Mouse (Mus musculus) hindbrain, postnatal 0 days (tissue): ENCODE results near the gene A1cf. TPM values are rescaled to one million over a fixed set of nuclear protein-coding genes. Genes with fewer than 3 reads are reported as not detected.

Source experiments
- ATAC-seq: fragments of 200-750 bp; cut with Nextera tagmentation; 2 replicates; pipeline ENCODE4 v1.8.0; 2017; ENCODE audit warnings: mild to moderate bottlenecking, moderate TSS enrichment, moderate library complexity
- DNase-seq: peaks from one replicate; pipeline ENCODE4 v3.0.0-alpha.2; 2015; ENCODE audit warnings: low spot score
- H3K27ac ChIP-seq: fragments of 300-500 bp; sonication (generic); 2 replicates; pipeline ENCODE4 v1.5.1; 2014; ENCODE audit warnings: mild to moderate bottlenecking
- H3K27me3 ChIP-seq: fragments of 300-500 bp; sonication (generic); 2 replicates; pipeline ENCODE4 v1.6.1; 2014; ENCODE audit warnings: low read length, mixed read lengths; ENCODE audit not compliant: insufficient read depth
- H3K36me3 ChIP-seq: fragments of 300-500 bp; sonication (generic); 2 replicates; pipeline ENCODE4 v1.6.1; 2014; ENCODE audit warnings: low read length, mixed read lengths; ENCODE audit not compliant: insufficient read depth
- H3K4me1 ChIP-seq: fragments of 300-500 bp; sonication (generic); 2 replicates; pipeline ENCODE4 v1.6.1; 2014; ENCODE audit warnings: antibody characterized with exemption, low read length, mixed read lengths; ENCODE audit not compliant: insufficient read depth
- H3K4me2 ChIP-seq: fragments of 300-500 bp; sonication (generic); 2 replicates; pipeline ENCODE4 v1.6.1; 2014; ENCODE audit warnings: low read depth, mild to moderate bottlenecking, low read length, moderate library complexity, mixed read lengths
- H3K4me3 ChIP-seq: fragments of 300-500 bp; sonication (generic); 2 replicates; pipeline ENCODE4 v1.5.1; 2014; ENCODE audit warnings: low read length
- H3K9ac ChIP-seq: fragments of 300-500 bp; sonication (generic); replicated peaks from 2 replicates; pipeline ENCODE4 v1.6.1; 2014; ENCODE audit warnings: mild to moderate bottlenecking, low read length, moderate library complexity, mixed read lengths
- H3K9me3 ChIP-seq: fragments of 300-500 bp; sonication (generic); 2 replicates; pipeline ENCODE4 v1.6.1; 2016; ENCODE audit warnings: low read length, mixed read lengths
- CTCF ChIP-seq: IDR thresholded peaks from 2 replicates; pipeline ENCODE4 v1.5.1; 2016; ENCODE audit warnings: antibody characterized with exemption, control low read depth, low read depth
- WGBS: fragments of 180-500 bp; shearing (Covaris S2); extraction: QIAGEN DNeasy Blood & Tissue Kit; methylation state at CpG from one replicate; pipeline ENCODE4 v1.1.7; 2014; 5-methylcytosine and 5-hydroxymethylcytosine counted together
- polyA plus RNA-seq: library from polyadenylated mRNA; unstranded; fragments of >200 nt; fragmentation: Nextera tagmentation; extraction: Ambion mirVana; gene quantifications from 2 replicates; pipeline ENCODE4 v1.2.1, GENCODE M21; 2015
- total RNA-seq: library from RNA; depleted of rRNA; stranded (reverse); fragments of >200 nt; gene quantifications from 2 replicates; pipeline ENCODE4 v1.2.3, GENCODE M21; 2014

Gene A1cf
- total and polyA plus RNA-seq, 2 experiments from 2014 or later, result not detected

DNA sequence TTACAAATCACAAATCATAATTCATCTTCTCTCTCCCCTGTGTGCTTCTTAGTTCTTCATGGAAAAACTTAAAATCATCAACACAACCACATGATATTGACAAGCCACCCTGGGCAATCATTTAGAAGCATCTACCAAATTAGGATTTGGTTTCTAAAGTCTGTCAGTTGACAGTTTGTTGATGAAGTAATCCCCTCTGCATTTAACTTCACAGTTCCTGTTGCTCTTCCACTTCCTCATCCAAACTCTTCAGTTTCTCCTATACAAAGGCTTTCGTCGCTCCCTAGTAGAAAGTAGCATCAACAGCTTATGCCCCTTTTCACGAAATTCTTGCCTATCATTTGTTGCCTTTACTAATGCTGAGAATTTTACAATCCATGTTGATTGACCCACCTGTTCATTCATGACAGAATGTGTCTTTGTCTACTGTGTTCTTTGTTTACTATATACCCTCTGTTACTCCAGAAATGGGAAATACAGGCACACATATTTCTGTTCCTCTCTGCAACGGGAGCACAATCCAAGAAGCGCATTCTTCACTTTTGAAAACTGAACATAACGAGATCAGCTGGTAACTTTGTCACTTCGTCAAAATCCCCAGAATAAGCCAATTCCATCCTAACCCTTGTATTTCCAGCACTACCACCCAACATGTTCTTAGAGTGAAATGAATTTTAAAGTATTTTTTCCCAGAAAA is 82.4 kb downstream of the A1cf start:
- no peak overlapping the region for H3K27ac ChIP-seq
- H3K36me3 ChIP-seq, result no peaks in the 10 kb centered on the region
- no peak for TF ChIP-seq CTCF
- no peak overlapping the region for H3K4me3 ChIP-seq
- no peak overlapping the region for H3K9ac ChIP-seq
- 86% methylated on average over 7 of the region's 7 CpGs for whole genome bisulfite sequencing
- ATAC-seq, result no peak
- DNase-seq, result no peak
- no peaks in the 10 kb centered on the region for H3K4me1 ChIP-seq
- H3K4me2 ChIP-seq, result no peak overlapping the region
- no peaks in the 10 kb centered on the region for H3K9me3 ChIP-seq
- no peaks in the 10 kb centered on the region for H3K27me3 ChIP-seq

DNA sequence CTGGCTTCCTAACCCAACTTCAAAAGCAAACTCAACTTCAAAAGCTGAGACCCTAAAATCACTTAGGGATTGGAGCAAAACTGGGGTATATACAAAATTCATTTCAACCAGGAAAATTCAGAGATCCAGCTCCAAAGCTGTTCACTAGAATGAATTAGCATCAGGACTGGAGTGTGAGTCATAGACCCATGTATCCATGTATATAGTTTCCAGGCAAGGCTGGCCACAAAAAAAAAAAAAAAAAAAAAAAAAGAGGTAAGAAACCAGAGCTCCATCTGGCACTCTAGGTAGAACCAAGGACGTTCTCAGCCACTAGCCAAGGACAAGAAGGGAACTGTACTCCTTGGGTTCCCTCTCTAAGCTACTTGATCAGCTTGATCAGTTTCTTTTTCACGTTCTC is 85.2 kb downstream of the A1cf start:
- no peak for ATAC-seq
- 84% methylated on average over 2 of the region's 2 CpGs for WGBS
- H3K27ac ChIP-seq, result no peak overlapping the region

DNA sequence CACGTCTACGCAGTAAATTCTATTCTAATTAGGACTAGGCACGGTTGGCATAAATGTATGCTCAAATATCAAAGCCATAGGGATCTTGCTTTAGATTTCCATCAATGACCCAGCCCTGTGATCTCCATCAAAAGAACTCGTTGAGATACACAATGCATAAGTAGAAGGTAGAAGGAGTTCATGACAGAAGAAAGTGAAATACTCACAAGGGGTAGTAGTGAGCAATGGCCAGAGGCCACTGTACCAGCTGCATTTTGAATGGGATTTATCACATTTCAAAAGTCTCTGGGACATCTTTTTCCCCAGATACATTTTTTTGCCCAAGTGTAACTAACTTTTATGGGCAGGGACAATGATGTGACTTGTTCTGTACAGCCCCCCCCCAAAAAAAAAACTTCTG is 85.7 kb downstream of the A1cf start:
- ATAC-seq (no peak), DNase-seq (no peak)
- no peak for TF ChIP-seq CTCF
- H3K4me3 ChIP-seq, result no peak overlapping the region
- H3K27ac ChIP-seq, result no peak overlapping the region
- H3K4me2 ChIP-seq, result no peak overlapping the region
- WGBS, result 91% methylated on average over 4 of the region's 4 CpGs
- H3K4me1 ChIP-seq, result no peaks in the 10 kb centered on the region
- no peaks in the 10 kb centered on the region for H3K9me3 ChIP-seq
- H3K9ac ChIP-seq, result no peak overlapping the region
- H3K36me3 ChIP-seq, result no peaks in the 10 kb centered on the region
- no peaks in the 10 kb centered on the region for H3K27me3 ChIP-seq

More for the DNA sequence above, 85.2 kb downstream of the A1cf start:
- Histone ChIP-seq H3K9ac (no peak overlapping the region), H3K36me3 (no peaks in the 10 kb centered on the region), H3K27me3 (no peaks in the 10 kb centered on the region), H3K9me3 (no peaks in the 10 kb centered on the region), H3K4me3 (no peak overlapping the region), H3K4me2 (no peak overlapping the region), H3K4me1 (no peaks in the 10 kb centered on the region)
- no peak for DNase-seq
- TF ChIP-seq CTCF, result no peak

DNA sequence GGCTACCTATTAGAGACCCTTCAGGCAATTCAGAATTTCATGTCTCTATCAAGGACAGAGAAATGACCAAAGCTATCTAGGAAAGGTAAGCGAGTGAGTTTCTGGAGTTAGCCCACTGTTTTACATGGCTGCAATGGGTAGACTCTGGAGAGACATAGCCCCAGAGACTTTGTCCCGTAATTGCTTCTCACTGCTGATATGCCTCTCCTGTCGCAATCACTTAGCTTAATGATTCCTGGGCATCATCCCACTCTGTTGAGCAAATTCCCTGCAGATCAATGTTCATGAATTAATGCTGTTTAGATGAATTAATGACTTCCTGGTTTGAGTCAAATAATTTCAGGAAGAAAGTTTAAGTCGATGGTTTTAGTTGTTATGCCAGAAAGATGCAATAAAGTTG is 86.1 kb downstream of the A1cf start:
- no peaks in the 10 kb centered on the region for H3K36me3 ChIP-seq
- H3K4me3 ChIP-seq, result no peak overlapping the region
- no peak for TF ChIP-seq CTCF
- no peak overlapping the region for H3K27ac ChIP-seq
- DNase-seq (no peak), ATAC-seq (no peak)
- no peaks in the 10 kb centered on the region for H3K27me3 ChIP-seq
- no peaks in the 10 kb centered on the region for H3K4me1 ChIP-seq
- no peak overlapping the region for H3K4me2 ChIP-seq
- 85% methylated on average over 4 of the region's 4 CpGs for WGBS
- no peaks in the 10 kb centered on the region for H3K9me3 ChIP-seq
- H3K9ac ChIP-seq, result no peak overlapping the region

DNA sequence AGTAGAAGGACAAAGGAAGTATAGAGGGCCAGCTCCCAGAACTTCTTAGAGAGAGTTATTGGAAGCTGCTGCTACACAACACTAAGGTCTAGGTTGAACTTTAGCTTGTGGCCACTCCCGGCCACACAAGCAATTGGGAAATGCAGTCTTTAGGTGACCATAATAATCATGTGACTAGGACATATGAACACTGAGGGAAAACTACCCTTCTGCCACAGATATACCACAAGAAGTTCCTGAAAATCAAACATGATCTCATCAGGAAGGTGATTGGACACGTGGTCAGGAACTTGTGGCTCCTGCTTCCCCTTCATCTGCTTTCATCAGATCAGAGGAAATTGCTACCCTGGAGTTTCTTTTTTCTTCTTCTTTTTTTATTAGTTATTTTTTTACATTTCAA is 87.8 kb downstream of the A1cf start:
- Histone ChIP-seq H3K4me3 (no peak overlapping the region), H3K9me3 (no peaks in the 10 kb centered on the region), H3K27ac (no peak overlapping the region), H3K36me3 (no peaks in the 10 kb centered on the region), H3K4me1 (no peaks in the 10 kb centered on the region), H3K27me3 (no peaks in the 10 kb centered on the region), H3K9ac (no peak overlapping the region), H3K4me2 (no peak overlapping the region)
- WGBS, result 84% methylated on average over 2 of the region's 2 CpGs
- TF ChIP-seq CTCF, result no peak
- no peak for DNase-seq
- ATAC-seq, result no peak

DNA sequence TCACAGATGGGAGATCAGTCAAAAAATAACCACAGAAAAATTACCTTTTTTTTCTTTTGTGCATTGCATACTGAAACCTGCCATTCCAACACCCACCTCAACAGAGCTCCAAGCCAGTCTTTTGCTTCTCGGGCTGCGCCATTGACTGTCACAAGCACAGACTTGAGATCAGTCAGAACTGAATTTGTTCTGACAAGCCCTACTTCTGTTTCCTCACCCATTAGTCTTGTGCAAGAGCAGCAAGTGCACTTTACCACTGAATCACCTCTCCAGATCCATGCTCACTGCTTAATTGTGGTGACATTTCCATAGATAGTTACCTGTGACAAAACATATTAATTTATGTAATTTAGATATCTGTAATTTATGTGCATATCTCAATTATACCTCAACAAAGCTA is 91.9 kb downstream of the A1cf start:
- WGBS, result 92% methylated on average over 2 of the region's 2 CpGs
- Histone ChIP-seq H3K36me3 (no peaks in the 10 kb centered on the region), H3K27me3 (no peaks in the 10 kb centered on the region)

DNA sequence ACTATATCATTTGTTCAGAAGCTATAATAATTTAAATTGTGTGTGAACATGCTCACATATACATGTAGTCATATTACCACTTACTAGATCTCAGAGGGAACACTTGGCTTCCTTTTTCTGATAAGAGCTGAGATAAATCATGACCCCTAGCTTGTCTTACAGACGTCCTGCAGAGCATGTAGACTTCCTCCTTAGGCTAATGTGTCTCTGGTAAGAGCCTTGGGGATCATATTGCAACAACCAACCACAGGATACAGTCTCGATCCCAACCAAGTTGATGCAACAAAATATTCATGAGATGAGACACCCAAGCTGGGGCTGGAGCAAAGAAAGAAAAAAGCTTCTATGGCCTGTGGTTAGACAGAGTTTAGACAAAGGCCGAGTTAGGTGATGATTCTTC is 94.6 kb downstream of the A1cf start:
- Histone ChIP-seq H3K27ac (no peak overlapping the region), H3K9me3 (no peaks in the 10 kb centered on the region), H3K36me3 (no peaks in the 10 kb centered on the region), H3K9ac (no peak overlapping the region), H3K27me3 (no peaks in the 10 kb centered on the region), H3K4me3 (no peak overlapping the region), H3K4me2 (no peak overlapping the region), H3K4me1 (no peaks in the 10 kb centered on the region)
- no peak for ATAC-seq
- TF ChIP-seq CTCF, result no peak
- 66% methylated on average over 3 of the region's 3 CpGs for WGBS
- DNase-seq, result no peak

More for the DNA sequence above, 91.9 kb downstream of the A1cf start:
- no peak overlapping the region for H3K4me3 ChIP-seq
- ATAC-seq (no peak), DNase-seq (no peak)
- no peak overlapping the region for H3K4me2 ChIP-seq
- H3K9ac ChIP-seq, result no peak overlapping the region
- H3K4me1 ChIP-seq, result no peaks in the 10 kb centered on the region
- H3K27ac ChIP-seq, result no peak overlapping the region
- TF ChIP-seq CTCF, result no peak
- no peaks in the 10 kb centered on the region for H3K9me3 ChIP-seq
